Mouse (Mus musculus): ENCODE results near the gene Lrrc74b. TPM values are rescaled to one million over a fixed set of nuclear protein-coding genes. Genes with fewer than 3 reads are reported as not detected.
A peak's percentile ranks its signal among the peaks of the same experiment; 100 is the strongest.
"Not testable (repeated sequence)": the region's sequence is repeated elsewhere in the genome, so short reads cannot be mapped to it uniquely, and the experiment has no call there.

The Lrrc74b gene
- polyA plus RNA-seq, 1 experiment: not detected

DNA sequence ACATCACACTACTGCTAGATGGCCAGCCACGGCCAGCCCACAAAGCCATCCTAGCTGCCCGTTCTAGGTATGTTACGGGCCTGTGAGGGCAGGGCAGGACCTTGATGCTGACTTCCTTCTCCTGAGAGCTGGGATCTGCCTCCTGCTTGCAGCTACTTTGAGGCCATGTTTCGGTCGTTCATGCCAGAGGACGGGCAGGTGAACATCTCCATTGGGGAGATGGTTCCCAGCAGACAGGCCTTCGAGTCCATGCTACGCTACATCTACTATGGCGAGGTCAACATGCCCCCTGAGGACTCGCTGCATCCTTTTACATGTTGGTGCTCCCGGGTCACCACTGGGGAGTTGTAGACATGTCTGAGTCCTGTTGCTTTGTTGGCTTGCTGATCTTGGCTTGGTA is 36.9 kb downstream of the Lrrc74b start:
- Histone ChIP-seq H3K4me3 (replicated peaks; ENCODE audit: control insufficient read depth, low read depth, low read length) (no peak overlapping the region), H3K27ac (ENCODE audit: control insufficient read depth, insufficient read depth, low read depth, low read length, poor library complexity) (no peak overlapping the region), H3K4me1 (ENCODE audit: control insufficient read depth, insufficient read depth, low read length) (no peaks in the 10 kb centered on the region)
- no peak for TF ChIP-seq POLR2A (IDR thresholded peaks at IDR 0.05; ENCODE audit: borderline replicate concordance, control insufficient read depth, low read depth, low read length)
- WGBS: 88% methylated on average over 11 of the region's 11 CpGs

- 81% methylated on average over 2 of the region's 2 CpGs for WGBS
- TF ChIP-seq POLR2A (IDR thresholded peaks at IDR 0.05; ENCODE audit: borderline replicate concordance, control insufficient read depth, low read depth, low read length): no peak
Observed at GRCm38 (mm10) chr16:17518910-17519309, 42.1 kb downstream of the Lrrc74b start.

DNA sequence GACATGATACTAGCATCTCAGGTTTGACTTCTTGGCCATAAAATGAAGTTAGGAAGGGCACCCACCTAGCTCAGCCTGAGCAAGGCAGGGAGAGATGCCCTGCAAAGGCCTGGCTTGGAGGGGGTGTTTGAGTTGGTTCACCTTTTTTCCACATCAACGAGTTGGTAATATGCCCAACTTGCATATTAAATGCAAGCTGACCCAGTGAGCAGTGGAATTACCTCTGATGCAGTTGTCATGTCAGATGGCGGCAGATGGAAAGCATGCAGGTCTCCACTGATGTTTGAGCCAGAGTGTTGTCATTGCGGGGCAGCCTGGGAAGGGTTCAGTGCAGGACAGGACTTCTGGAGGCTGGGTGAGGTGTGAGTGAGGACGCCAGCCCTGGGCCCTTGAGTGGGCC is 49.6 kb downstream of the Lrrc74b start:
- H3K4me3 ChIP-seq (replicated peaks; ENCODE audit: control insufficient read depth, low read depth, low read length): no peak overlapping the region
- WGBS: 91% methylated on average over 4 of the region's 4 CpGs
- TF ChIP-seq POLR2A (IDR thresholded peaks at IDR 0.05; ENCODE audit: borderline replicate concordance, control insufficient read depth, low read depth, low read length): no peak
- TF ChIP-seq CTCF (IDR thresholded peaks at IDR 0.05; ENCODE audit: control insufficient read depth, insufficient read depth, low read length): no peak

More at GRCm38 (mm10) chr16:17518910-17519309, 42.1 kb downstream of the Lrrc74b start:
- Histone ChIP-seq H3K27ac (ENCODE audit: control insufficient read depth, insufficient read depth, low read depth, low read length, poor library complexity) (no peak overlapping the region), H3K4me1 (ENCODE audit: control insufficient read depth, insufficient read depth, low read length) (no peaks in the 10 kb centered on the region), H3K4me3 (replicated peaks; ENCODE audit: control insufficient read depth, low read depth, low read length) (no peak overlapping the region)

GRCm38 (mm10) chr16:17510686-17511085 is 50.4 kb downstream of the Lrrc74b start:
- no peak overlapping the region for H3K27ac ChIP-seq (ENCODE audit: control insufficient read depth, insufficient read depth, low read depth, low read length, poor library complexity)
- no peak overlapping the region for H3K4me3 ChIP-seq (replicated peaks; ENCODE audit: control insufficient read depth, low read depth, low read length)
- TF ChIP-seq POLR2A (IDR thresholded peaks at IDR 0.05; ENCODE audit: borderline replicate concordance, control insufficient read depth, low read depth, low read length): no peak
- no peak for TF ChIP-seq CTCF (IDR thresholded peaks at IDR 0.05; ENCODE audit: control insufficient read depth, insufficient read depth, low read length)
- peaks cover 4% of the 10 kb centered on the region for H3K4me1 ChIP-seq (ENCODE audit: control insufficient read depth, insufficient read depth, low read length)
- WGBS: 65% methylated on average over 2 of the region's 2 CpGs

More for the DNA sequence above, 49.6 kb downstream of the Lrrc74b start:
- Histone ChIP-seq H3K4me1 (ENCODE audit: control insufficient read depth, insufficient read depth, low read length) (peaks cover 4% of the 10 kb centered on the region), H3K27ac (ENCODE audit: control insufficient read depth, insufficient read depth, low read depth, low read length, poor library complexity) (no peak overlapping the region)

DNA sequence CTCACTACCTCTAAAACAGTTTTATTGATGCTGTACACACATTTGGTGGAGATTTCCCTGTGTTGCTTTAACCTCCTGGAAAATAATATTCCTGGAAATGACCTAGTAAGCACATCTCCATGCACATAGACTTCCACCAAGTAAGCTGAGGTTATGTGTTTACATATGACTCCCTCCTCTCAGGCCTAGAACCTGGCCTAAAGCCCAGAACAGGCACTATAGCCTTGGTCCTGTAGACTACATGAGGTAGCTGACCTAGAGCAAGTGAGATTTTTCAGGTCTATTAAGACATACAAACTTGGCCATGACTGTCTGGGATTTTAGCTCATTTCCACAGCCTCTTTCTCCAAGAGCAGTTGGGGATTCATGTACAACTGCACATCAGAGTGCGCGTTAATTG is 50.9 kb downstream of the Lrrc74b start:
- no peak overlapping the region for H3K27ac ChIP-seq (ENCODE audit: control insufficient read depth, insufficient read depth, low read depth, low read length, poor library complexity)
- H3K4me3 ChIP-seq (replicated peaks; ENCODE audit: control insufficient read depth, low read depth, low read length): no peak overlapping the region
- peaks cover 4% of the 10 kb centered on the region for H3K4me1 ChIP-seq (ENCODE audit: control insufficient read depth, insufficient read depth, low read length)
- TF ChIP-seq POLR2A (IDR thresholded peaks at IDR 0.05; ENCODE audit: borderline replicate concordance, control insufficient read depth, low read depth, low read length) (no peak), CTCF (IDR thresholded peaks at IDR 0.05; ENCODE audit: control insufficient read depth, insufficient read depth, low read length) (no peak)
- WGBS: 91% methylated on average over 2 of the region's 2 CpGs

DNA sequence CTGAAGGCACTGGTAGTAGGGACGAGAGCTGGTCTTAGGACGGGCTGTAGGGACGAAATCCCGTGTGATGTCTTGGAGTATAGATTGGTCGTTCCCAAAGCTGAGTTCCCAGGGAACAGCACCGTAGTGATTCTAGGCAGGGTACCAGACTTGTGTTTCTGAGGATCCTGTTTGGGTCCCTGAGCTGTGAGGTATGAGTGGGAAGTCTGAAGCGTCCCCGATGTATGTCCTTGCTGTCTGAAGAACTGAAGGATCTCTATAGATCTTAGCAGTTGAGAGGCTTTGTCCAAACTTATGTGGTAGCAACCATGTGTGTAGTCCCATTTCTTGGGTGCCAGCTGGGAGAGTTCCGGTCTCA is 51.8 kb downstream of the Lrrc74b start:
- no peak for TF ChIP-seq CTCF (IDR thresholded peaks at IDR 0.05; ENCODE audit: control insufficient read depth, insufficient read depth, low read length)
- TF ChIP-seq POLR2A (IDR thresholded peaks at IDR 0.05; ENCODE audit: borderline replicate concordance, control insufficient read depth, low read depth, low read length): no peak
- Histone ChIP-seq H3K27ac (ENCODE audit: control insufficient read depth, insufficient read depth, low read depth, low read length, poor library complexity) (peak overlapping the region; percentile 84; the same call in 1 of the 2 replicates), H3K4me3 (replicated peaks; ENCODE audit: control insufficient read depth, low read depth, low read length) (peak overlapping the region; percentile 96), H3K4me1 (ENCODE audit: control insufficient read depth, insufficient read depth, low read length) (peaks cover 4% of the 10 kb centered on the region)
- 5% methylated on average over 9 of the region's 9 CpGs for WGBS

- Histone ChIP-seq H3K4me1 (ENCODE audit: control insufficient read depth, insufficient read depth, low read length) (peaks cover 4% of the 10 kb centered on the region), H3K4me3 (replicated peaks; ENCODE audit: control insufficient read depth, low read depth, low read length) (peak within 1 kb of the TSS; percentile 96), H3K27ac (ENCODE audit: control insufficient read depth, insufficient read depth, low read depth, low read length, poor library complexity) (peak within 1 kb of the TSS; percentile 84)
- TF ChIP-seq CTCF (IDR thresholded peaks at IDR 0.05; ENCODE audit: control insufficient read depth, insufficient read depth, low read length): no peak
- TF ChIP-seq POLR2A (IDR thresholded peaks at IDR 0.05; ENCODE audit: borderline replicate concordance, control insufficient read depth, low read depth, low read length): peak; percentile 58; the same call in 1 of the 2 replicates
- under 1% methylated on average over 50 of the region's 50 CpGs for WGBS
Observed at GRCm38 (mm10) chr16:17508546-17509239, 52.4 kb downstream of the Lrrc74b start, which contains the start of gene Lztr1. TSS of gene Lztr1 (plus strand) at chr16:17508688.

DNA sequence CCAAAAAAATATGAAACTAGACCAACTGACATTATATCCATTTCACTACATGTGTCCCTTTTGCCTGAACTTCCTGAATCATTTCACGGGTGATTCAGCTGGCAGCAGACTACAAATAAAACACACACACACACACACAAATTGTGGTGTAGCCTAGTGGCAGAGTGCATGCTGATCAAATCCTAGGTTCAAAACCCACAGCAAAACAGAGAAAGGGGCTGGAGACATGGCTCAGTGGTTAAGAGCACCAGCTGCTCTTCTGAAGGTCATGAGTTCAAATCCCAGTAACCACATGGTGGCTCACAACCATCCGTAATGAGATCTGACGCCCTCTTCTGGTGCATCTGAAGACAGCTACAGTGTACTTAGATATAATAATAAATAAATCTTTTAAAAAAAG is 53.0 kb downstream of the Lrrc74b start:
- H3K4me3 ChIP-seq (replicated peaks; ENCODE audit: control insufficient read depth, low read depth, low read length); H3K27ac ChIP-seq (ENCODE audit: control insufficient read depth, insufficient read depth, low read depth, low read length, poor library complexity); H3K4me1 ChIP-seq (ENCODE audit: control insufficient read depth, insufficient read depth, low read length): not testable (repeated sequence)
- WGBS: 8% methylated on average over 3 of the region's 3 CpGs

- TF ChIP-seq POLR2A (IDR thresholded peaks at IDR 0.05; ENCODE audit: borderline replicate concordance, control insufficient read depth, low read depth, low read length) (no peak), CTCF (IDR thresholded peaks at IDR 0.05; ENCODE audit: control insufficient read depth, insufficient read depth, low read length) (no peak)
- 80% methylated on average over 5 of the region's 5 CpGs for WGBS
- H3K4me1 ChIP-seq (ENCODE audit: control insufficient read depth, insufficient read depth, low read length): peaks cover 4% of the 10 kb centered on the region
- H3K4me3 ChIP-seq (replicated peaks; ENCODE audit: control insufficient read depth, low read depth, low read length): no peak overlapping the region
- no peak overlapping the region for H3K27ac ChIP-seq (ENCODE audit: control insufficient read depth, insufficient read depth, low read depth, low read length, poor library complexity)
Observed at GRCm38 (mm10) chr16:17507018-17507552, 54.0 kb downstream of the Lrrc74b start.
